Mouse (Mus musculus) forebrain, embryonic 10.5 days (tissue): ENCODE data around the gene Rcan1. TPM values are rescaled to one million over a fixed set of nuclear protein-coding genes. Genes with fewer than 3 reads are reported as not detected.

Experiments used
- DNase-seq: peaks from one replicate; pipeline ENCODE4 v3.0.0-alpha.2; 2017; ENCODE audit warnings: low spot score; ENCODE audit errors: extremely low spot score
- H3K27ac ChIP-seq: fragments of 300-500 bp; sonication (generic); 2 replicates; pipeline ENCODE4 v1.5.1; 2016; ENCODE audit warnings: mild to moderate bottlenecking
- H3K27me3 ChIP-seq: fragments of 300-500 bp; sonication (generic); 2 replicates; pipeline ENCODE4 v1.6.1; 2016; ENCODE audit warnings: mild to moderate bottlenecking; ENCODE audit not compliant: poor library complexity, severe bottlenecking
- H3K36me3 ChIP-seq: fragments of 300-500 bp; sonication (generic); replicated peaks from 2 replicates; pipeline ENCODE4 v1.6.1; 2016; ENCODE audit warnings: mild to moderate bottlenecking, moderate library complexity
- H3K4me1 ChIP-seq: fragments of 300-500 bp; sonication (generic); 2 replicates; pipeline ENCODE4 v1.6.1; 2016
- H3K4me3 ChIP-seq: fragments of 300-500 bp; sonication (generic); 2 replicates; pipeline ENCODE4 v1.5.1; 2016; ENCODE audit warnings: mild to moderate bottlenecking, moderate library complexity
- H3K9me3 ChIP-seq: fragments of 300-500 bp; sonication (generic); 2 replicates; pipeline ENCODE4 v1.6.1; 2016; ENCODE audit warnings: mild to moderate bottlenecking, moderate library complexity
- WGBS: fragments of 180-500 bp; shearing (Covaris S2); methylation state at CpG from one replicate; pipeline ENCODE4 v1.1.7; 2016; 5-methylcytosine and 5-hydroxymethylcytosine counted together
- polyA plus RNA-seq: library from polyadenylated mRNA; unstranded; fragments of >200 nt; fragmentation: Nextera tagmentation; extraction: Ambion mirVana; gene quantifications from 2 replicates; pipeline ENCODE4 v1.2.1, GENCODE M21; 2016

Rcan1 gene
- polyA plus RNA-seq, 1 experiment from 2014 or later: 34.4 TPM

GRCm38 (mm10) chr16:92465226-92465625 is 5.4 kb downstream of the Rcan1 start:
- H3K36me3 ChIP-seq: no peaks in the 10 kb centered on the region
- H3K9me3 ChIP-seq: no peaks in the 10 kb centered on the region
- peaks cover 35% of the 10 kb centered on the region for H3K4me1 ChIP-seq
- no peak for DNase-seq
- peak overlapping the region; percentile 89 for H3K27ac ChIP-seq
- no peaks in the 10 kb centered on the region for H3K27me3 ChIP-seq
- WGBS: 12% methylated on average over 10 of the region's 10 CpGs
- H3K4me3 ChIP-seq: peak overlapping the region; percentile 92

GRCm38 (mm10) chr16:92464390-92464972 is 6.2 kb downstream of the Rcan1 start:
- WGBS: 74% methylated on average over 14 of the region's 14 CpGs

GRCm38 (mm10) chr16:92461412-92461811 is 9.3 kb downstream of the Rcan1 start:
- H3K9me3 ChIP-seq: no peaks in the 10 kb centered on the region
- H3K4me1 ChIP-seq: peaks cover 41% of the 10 kb centered on the region
- no peak overlapping the region for H3K4me3 ChIP-seq
- DNase-seq: no peak
- H3K27ac ChIP-seq: no peak overlapping the region
- no peaks in the 10 kb centered on the region for H3K36me3 ChIP-seq
- WGBS: 77% methylated on average over 6 of the region's 6 CpGs
- no peaks in the 10 kb centered on the region for H3K27me3 ChIP-seq

More at GRCm38 (mm10) chr16:92464390-92464972, 6.2 kb downstream of the Rcan1 start:
- Histone ChIP-seq H3K9me3 (no peaks in the 10 kb centered on the region), H3K4me1 (peaks cover 38% of the 10 kb centered on the region), H3K36me3 (no peaks in the 10 kb centered on the region), H3K27me3 (no peaks in the 10 kb centered on the region), H3K4me3 (peak overlapping the region; percentile 92), H3K27ac (no peak overlapping the region)
- no peak for DNase-seq

DNA sequence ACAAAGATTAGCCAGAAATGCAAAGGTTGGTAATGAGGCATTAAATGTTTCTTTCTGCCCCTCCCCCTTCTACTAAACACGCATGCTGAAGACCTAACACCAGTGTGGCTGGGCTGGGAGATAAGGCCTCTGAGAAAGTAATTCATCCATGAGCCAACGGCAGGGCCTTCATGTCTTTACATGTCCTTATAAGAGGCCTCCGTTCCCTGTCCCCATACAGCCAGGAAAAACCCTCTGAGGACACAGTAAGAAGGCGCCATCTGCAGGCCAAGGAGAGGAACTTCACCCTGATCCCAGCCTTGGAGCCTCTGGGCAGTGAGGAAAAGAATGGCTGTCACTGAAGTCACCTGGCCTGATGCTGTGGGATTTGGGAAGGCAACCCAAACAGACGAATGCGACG is 13.1 kb downstream of the Rcan1 start:
- no peak overlapping the region for H3K27ac ChIP-seq
- no peaks in the 10 kb centered on the region for H3K36me3 ChIP-seq
- 32% methylated on average over 7 of the region's 7 CpGs for whole genome bisulfite sequencing
- H3K9me3 ChIP-seq: no peaks in the 10 kb centered on the region
- peaks cover 22% of the 10 kb centered on the region for H3K4me1 ChIP-seq
- H3K27me3 ChIP-seq: no peaks in the 10 kb centered on the region
- DNase-seq: peak; percentile 67
- H3K4me3 ChIP-seq: no peak overlapping the region

GRCm38 (mm10) chr16:92455969-92456368 is 14.7 kb downstream of the Rcan1 start:
- Histone ChIP-seq H3K36me3 (peaks cover 9% of the 10 kb centered on the region), H3K9me3 (no peaks in the 10 kb centered on the region), H3K4me3 (no peak overlapping the region), H3K27ac (no peak overlapping the region), H3K27me3 (no peaks in the 10 kb centered on the region), H3K4me1 (peaks cover 16% of the 10 kb centered on the region)
- DNase-seq: no peak
- 90% methylated on average over 5 of the region's 5 CpGs for WGBS

- Histone ChIP-seq H3K36me3 (peaks cover 12% of the 10 kb centered on the region), H3K27ac (no peak overlapping the region), H3K27me3 (no peaks in the 10 kb centered on the region), H3K4me3 (no peak overlapping the region), H3K9me3 (no peaks in the 10 kb centered on the region), H3K4me1 (peaks cover 14% of the 10 kb centered on the region)
- DNase-seq: no peak
- WGBS: 73% methylated on average over 8 of the region's 8 CpGs
Measured at GRCm38 (mm10) chr16:92455488-92455887, 15.2 kb downstream of the Rcan1 start.

GRCm38 (mm10) chr16:92454495-92454894 is 16.2 kb downstream of the Rcan1 start:
- peaks cover 9% of the 10 kb centered on the region for H3K4me1 ChIP-seq
- H3K4me3 ChIP-seq: no peak overlapping the region
- H3K27ac ChIP-seq: no peak overlapping the region
- 95% methylated on average over 18 of the region's 18 CpGs for WGBS
- DNase-seq: no peak
- H3K9me3 ChIP-seq: no peaks in the 10 kb centered on the region
- no peaks in the 10 kb centered on the region for H3K27me3 ChIP-seq
- peaks cover 16% of the 10 kb centered on the region for H3K36me3 ChIP-seq

DNA sequence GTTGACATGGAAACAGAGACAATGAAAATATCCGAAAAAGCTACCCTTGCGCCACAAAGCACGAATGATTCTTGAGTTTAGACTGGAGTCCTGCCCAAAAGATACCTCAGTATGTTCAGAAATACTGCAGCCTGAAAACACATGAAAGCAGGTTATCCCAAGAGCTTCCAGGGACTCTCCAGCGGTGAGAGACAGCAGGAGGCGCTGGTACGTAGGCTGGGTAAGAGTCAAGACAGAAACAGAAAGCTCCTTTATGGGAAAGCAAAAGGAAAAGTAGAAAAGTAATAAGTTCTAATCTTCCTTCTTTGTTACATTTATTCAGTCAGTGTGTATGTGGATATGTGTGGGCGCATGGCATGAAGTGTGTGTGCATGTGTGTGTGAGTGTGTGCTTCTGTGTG is 16.7 kb downstream of the Rcan1 start:
- H3K27me3 ChIP-seq: no peaks in the 10 kb centered on the region
- H3K4me3 ChIP-seq: no peak overlapping the region
- DNase-seq: no peak
- peaks cover 16% of the 10 kb centered on the region for H3K36me3 ChIP-seq
- H3K9me3 ChIP-seq: no peaks in the 10 kb centered on the region
- WGBS: 92% methylated on average over 7 of the region's 7 CpGs
- peaks cover 9% of the 10 kb centered on the region for H3K4me1 ChIP-seq
- H3K27ac ChIP-seq: no peak overlapping the region

GRCm38 (mm10) chr16:92452609-92453008 is 18.1 kb downstream of the Rcan1 start:
- no peaks in the 10 kb centered on the region for H3K27me3 ChIP-seq
- H3K9me3 ChIP-seq: no peaks in the 10 kb centered on the region
- H3K27ac ChIP-seq: no peak overlapping the region
- 59% methylated on average over 8 of the region's 8 CpGs for WGBS
- H3K4me3 ChIP-seq: no peak overlapping the region
- no peak for DNase-seq
- H3K36me3 ChIP-seq: peaks cover 19% of the 10 kb centered on the region
- H3K4me1 ChIP-seq: peaks cover 8% of the 10 kb centered on the region

DNA sequence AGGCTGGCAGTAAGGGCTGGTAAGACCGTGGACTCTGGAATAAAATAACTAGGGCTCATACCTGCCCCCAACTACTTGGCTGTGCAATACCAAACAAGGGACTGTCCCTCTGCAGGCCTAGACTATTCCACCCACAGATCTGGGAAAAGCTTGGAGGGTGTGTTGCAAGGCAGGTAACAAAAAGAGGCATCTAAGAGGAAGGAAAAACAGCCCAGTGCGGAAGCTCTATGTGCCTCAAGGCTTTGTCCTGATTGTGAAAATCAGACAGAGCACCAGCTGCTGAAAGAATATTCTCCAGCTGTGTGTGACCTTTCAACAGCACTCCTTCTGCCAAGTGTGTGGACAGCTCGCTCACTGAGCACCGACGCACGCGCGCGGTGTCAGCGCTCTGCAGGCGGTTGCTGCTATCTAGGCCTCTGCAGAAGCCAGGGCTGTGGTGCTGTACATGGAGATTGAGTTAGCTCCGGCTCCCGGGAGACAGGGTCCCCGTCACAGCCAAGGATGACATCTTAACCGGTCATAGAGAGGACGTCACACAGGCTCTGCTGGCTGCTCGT is 19.1 kb downstream of the Rcan1 start:
- WGBS: 95% methylated on average over 17 of the region's 17 CpGs
- DNase-seq: no peak
- no peaks in the 10 kb centered on the region for H3K9me3 ChIP-seq
- no peak overlapping the region for H3K27ac ChIP-seq
- no peaks in the 10 kb centered on the region for H3K27me3 ChIP-seq
- peaks cover 19% of the 10 kb centered on the region for H3K36me3 ChIP-seq
- 0 out of 2 replicates have a peak, but pooled peaks cover 5% of the 10 kb centered on the region for H3K4me1 ChIP-seq
- H3K4me3 ChIP-seq: no peak overlapping the region

- DNase-seq: no peak
- Histone ChIP-seq H3K27me3 (no peaks in the 10 kb centered on the region), H3K27ac (0 out of 2 replicates have a peak overlapping the region, but pooled peaks have one; percentile 27), H3K36me3 (peaks cover 19% of the 10 kb centered on the region), H3K9me3 (no peaks in the 10 kb centered on the region), H3K4me3 (no peak overlapping the region), H3K4me1 (peaks cover 6% of the 10 kb centered on the region; the same call in 1 of the 2 replicates)
- 92% methylated on average over 8 of the region's 8 CpGs for WGBS
Measured at GRCm38 (mm10) chr16:92450331-92450730, 20.3 kb downstream of the Rcan1 start.

DNA sequence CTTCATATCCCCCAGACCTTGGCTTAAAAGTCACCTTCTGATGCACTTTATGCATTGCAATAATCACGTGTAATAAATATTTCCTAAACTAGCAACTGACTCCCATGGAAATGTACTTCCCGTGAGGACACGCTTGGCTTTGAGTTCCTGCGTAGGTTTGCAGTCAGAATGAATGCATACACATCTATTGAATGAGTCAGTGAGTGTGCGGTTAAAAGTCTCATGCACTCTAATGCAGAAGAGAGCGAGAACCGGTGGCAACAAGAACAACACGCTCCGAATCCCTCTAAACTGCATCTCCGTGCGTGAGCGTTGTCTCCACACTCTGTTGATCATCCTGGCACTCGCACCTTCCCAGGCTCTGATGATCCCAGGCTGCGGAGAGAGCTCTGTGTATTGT is 21.6 kb downstream of the Rcan1 start:
- WGBS: 95% methylated on average over 14 of the region's 14 CpGs
- no peaks in the 10 kb centered on the region for H3K27me3 ChIP-seq

DNA sequence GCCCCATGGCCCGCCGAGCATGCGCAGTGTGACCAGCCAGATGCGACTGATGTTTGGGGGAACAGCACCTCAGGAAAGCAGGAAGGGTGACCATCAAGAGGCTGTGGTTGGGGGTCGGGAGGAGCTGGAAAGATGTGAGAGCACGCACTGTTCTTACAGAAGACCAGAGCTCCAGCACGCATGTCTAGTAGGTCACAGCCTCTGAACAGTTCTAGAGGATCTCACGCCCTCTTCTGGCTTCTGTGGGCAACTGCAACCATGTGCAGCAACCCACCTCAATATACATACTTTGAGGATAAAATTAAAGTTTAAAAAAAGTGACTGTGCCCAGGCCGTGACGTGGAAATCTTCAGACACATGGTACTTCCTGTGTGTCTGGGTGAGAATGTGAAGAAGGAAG is 25.3 kb downstream of the Rcan1 start:
- Histone ChIP-seq H3K27ac (no peak overlapping the region), H3K9me3 (no peaks in the 10 kb centered on the region), H3K4me1 (peaks cover 28% of the 10 kb centered on the region), H3K27me3 (no peaks in the 10 kb centered on the region), H3K36me3 (peaks cover 6% of the 10 kb centered on the region; the same call in 1 of the 2 replicates), H3K4me3 (no peak overlapping the region)
- no peak for DNase-seq
- 68% methylated on average over 10 of the region's 10 CpGs for WGBS

More for the DNA sequence above, 21.6 kb downstream of the Rcan1 start:
- peaks cover 17% of the 10 kb centered on the region for H3K4me1 ChIP-seq
- peaks cover 19% of the 10 kb centered on the region for H3K36me3 ChIP-seq
- no peak overlapping the region for H3K4me3 ChIP-seq
- H3K27ac ChIP-seq: no peak overlapping the region
- no peak for DNase-seq
- no peaks in the 10 kb centered on the region for H3K9me3 ChIP-seq
